Mouse (Mus musculus) lung, postnatal 25 days (tissue): ENCODE measurements at regions not wholly inside any gene's neighbourhood (a gene's known extent, or its start where the extent isn't known, plus 50 kb on each side); places are given as distances from the start of the nearest gene placed in this dataset.
"Not testable (repeated sequence)": the region's sequence is repeated elsewhere in the genome, so short reads cannot be mapped to it uniquely, and the experiment has no call there.

ENCODE experiments used
- DNase-seq: peaks from one replicate; pipeline ENCODE4 v3.0.0; 2022; ENCODE audit warnings: low spot score

DNA sequence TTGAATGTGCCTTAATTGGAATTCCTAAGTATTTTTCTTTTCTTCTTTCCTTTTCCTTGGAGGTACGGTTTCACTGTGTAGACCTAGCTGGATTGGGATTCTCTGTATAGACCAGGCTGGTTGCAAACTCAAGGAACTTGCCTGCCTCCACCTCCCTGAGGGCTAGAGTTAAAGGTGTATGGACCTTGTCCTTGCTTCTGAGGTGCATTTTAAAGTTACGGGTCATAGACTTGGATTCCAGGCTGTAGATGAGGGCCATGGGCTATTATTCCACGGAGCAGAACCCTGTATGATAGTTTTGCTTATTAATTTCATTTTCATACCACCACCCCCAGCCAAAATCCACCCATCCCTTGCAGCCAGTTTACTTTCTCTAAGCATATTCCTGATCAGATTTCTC is 50.7 kb upstream of the Wdr26 start:
- DNase-seq = no peak

GRCm38 (mm10) chr1:181263216-181263615 is 51.4 kb upstream of the Wdr26 start:
- no peak for DNase-seq

- DNase-seq = not testable (repeated sequence)
These were observed 58.7 kb upstream of the Wdr26 start for GRCm38 (mm10) chr1:181270469-181270868.

- no peak for DNase-seq
These were observed 59.4 kb upstream of the Wdr26 start for GRCm38 (mm10) chr1:181271164-181271563.

GRCm38 (mm10) chr1:181271821-181272220 is 60.0 kb upstream of the Wdr26 start:
- DNase-seq = no peak

DNA sequence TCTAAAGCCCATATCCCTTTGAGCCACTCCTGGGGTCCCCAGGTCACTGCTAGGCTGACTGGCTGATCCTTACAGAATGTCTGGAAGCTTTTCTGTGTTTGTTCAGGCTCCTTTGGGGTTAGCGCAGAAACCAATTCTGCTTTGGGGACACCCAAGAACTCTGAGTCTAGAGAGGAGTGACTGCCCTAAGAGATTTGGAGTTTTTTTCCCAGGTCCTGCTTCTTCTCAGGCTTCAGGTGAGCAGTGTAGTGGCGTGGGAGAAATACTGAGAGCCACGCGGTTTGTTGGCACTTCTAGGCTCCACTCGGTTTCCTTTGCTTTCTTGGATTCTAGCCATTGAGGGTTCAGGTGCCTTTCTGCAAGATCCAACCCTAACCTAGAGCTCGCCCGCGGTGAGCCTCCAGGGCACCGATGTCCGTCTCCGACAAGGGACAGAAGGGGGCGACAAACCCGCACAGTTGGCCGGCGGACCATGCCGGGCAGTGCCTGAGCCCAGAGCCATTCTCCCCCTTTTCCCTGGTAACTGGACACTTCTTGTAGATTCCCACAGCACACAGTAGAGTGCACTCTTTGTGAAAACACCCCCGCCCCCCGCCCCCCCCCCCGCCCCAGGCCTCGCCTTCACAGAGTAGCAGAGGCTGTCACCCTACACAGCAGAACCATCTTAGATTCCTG is 61.0 kb upstream of the Wdr26 start:
- peak; percentile 84 for DNase-seq

DNA sequence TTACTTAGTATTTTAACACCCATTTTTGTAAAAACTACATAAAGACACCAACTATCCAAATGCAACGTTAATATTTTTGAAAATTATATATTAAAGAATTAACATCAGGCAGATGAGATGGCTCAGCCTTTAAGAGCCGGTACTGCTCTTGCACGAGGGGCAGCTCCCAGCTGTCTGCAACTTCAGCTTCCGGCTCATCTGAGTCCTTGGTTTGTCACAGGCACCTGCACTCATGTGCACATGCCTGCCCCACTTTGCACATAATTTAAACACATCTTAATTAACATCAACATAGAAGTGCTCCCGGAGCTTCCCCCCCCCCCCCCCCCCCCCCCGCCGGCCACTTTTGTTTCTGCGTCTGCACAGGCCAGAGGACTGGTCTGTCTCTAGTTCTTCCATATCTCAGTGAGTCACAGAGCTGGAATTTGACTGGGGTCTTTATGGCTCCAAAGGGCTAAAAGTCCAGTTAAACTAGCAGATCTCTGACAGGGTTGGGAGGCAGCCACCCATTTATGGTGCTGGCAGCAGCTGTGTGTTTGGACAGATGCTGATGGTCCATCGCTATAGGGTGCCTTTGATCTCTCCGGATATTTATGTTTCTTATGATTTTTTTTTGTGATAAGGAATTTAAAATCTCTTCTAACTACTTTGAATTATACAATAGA is 61.9 kb upstream of the Wdr26 start:
- no peak for DNase-seq

DNA sequence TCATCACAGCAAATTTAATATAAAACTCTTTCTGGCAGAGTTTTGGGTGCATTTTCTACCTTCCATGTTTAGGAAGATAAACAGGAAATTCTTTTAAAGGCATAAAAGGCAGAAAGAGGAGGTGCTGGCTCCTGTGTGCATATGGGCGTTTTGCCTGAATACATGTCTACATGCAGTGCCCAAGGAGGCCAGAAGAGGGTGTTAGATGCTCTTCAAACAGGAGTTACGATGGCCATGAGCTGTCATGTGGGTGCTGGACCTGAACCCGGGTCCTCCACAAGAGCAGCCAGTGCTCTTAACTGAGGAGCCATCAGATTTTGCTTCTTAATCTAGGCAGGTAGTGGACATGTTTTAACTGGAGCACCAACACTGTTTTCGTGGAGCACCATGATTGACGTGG is 69.0 kb upstream of the Wdr26 start:
- no peak for DNase-seq

GRCm38 (mm10) chr1:181282986-181283385 is 69.4 kb upstream of the Cnih3 start:
- not testable (repeated sequence) for DNase-seq

DNA sequence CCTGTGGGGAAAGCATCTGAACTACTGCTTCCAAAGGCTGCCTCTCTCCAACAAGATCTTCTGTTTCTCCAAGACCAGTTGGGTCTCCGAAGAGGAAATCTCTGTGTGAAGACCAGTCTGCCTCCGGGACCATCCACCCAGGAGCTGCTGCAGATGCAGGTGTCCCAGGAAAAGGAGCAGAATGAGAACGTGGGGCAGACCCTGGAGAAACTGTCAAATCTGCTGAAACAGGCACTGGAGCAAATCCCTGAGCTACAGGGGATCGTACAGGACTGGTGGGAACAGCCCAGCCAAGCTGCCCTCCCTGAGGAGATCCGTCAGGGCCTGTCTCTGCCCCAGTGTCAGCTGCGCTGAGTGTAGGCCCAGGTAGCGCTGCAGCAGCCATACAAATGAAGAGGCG is 68.9 kb upstream of the Cnih3 start:
- DNase-seq = not testable (repeated sequence)

- no peak for DNase-seq
These were observed 67.9 kb upstream of the Cnih3 start for GRCm38 (mm10) chr1:181284301-181285197.

DNA sequence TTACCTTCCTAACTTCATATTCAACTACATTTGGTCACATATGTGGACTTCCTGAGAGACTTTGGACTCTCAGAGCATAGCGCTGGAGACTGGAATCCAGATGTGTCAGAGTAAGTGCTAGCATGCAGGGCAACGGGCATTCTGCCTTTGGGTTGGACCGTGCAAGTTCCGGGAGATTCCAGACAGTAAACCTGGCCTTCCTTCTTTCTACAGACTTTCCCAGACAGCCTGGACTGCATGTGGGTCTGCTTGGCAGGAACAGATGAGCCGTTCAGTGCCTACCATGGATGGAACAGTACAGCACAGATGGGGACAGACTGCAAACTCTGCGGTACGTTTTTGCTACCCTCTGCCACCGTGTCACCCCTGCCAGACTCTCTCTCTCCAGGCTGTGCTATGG is 66.8 kb upstream of the Cnih3 start:
- no peak for DNase-seq

DNA sequence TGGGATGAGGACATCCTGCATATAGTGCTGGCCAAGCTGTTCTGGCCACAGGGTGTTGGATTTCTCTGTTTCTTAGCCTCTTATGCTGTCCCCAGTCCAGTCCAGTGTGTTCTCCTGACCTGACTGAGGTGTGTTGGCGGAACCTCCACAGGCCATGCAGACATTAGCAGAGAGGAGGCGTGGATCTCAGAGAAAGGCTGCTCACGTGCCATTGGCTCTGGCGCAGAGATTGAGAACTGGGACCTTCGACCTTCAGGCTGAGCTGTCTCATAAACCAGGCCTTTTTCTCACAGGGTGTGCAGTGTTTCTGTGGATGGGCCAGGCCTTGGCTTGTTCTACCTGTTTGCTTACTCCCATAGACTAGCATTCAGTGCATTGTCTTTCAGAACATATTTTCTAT is 66.3 kb upstream of the Cnih3 start:
- DNase-seq = no peak

DNA sequence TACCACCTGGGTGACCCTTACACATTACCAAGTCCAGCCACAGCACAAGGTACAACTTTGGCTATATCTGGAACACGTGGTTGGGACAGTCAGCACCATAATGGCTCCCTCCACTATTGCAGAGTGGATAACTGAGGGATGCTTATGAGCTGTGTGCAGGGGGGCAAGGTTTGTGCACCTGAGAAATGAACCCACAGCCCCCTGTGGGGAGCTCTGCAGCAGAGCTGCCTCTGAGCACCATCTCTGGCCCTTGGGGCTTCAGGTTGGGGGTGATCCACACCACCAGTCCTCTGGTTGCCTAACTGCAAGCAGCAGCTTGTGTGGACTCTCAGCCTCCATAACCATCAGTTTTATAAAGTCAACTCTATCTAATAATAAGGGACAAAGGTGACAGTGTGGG is 65.3 kb upstream of the Cnih3 start:
- no peak for DNase-seq

DNA sequence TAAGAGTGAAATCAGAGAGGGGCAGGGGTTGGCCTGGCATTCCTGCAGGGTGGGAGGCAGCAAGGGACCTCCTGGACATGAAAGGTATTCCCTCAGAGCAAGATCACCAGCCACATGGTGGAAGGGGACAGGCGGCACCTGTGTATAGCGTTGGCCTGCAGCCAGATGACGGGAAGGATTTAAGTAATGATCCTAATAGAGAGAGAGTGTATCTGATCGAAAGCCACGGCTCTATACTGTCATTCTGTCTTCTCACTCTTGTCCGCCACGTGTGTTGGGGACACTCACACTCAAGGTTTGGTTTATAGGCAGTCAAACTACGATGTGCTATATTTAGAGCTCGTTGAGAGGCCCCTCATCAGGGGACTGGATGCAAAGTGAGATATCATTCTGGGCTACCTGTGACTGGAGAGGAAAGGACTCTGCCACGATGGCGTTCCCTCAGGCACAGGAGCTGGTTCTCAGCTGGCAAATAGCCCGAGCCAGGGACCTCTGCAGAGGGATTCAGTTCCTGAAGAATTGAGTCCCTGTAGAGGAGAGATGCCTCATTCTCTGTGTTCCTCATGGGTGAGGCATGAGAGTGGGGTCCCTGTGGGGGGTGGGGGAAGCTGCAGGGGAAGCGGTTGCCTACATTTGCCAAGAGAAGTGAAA is 62.9 kb upstream of the Cnih3 start:
- no peak for DNase-seq

GRCm38 (mm10) chr1:181291202-181291601 is 61.2 kb upstream of the Cnih3 start:
- DNase-seq = no peak

GRCm38 (mm10) chr1:181291966-181292365 is 60.5 kb upstream of the Cnih3 start:
- no peak for DNase-seq

DNA sequence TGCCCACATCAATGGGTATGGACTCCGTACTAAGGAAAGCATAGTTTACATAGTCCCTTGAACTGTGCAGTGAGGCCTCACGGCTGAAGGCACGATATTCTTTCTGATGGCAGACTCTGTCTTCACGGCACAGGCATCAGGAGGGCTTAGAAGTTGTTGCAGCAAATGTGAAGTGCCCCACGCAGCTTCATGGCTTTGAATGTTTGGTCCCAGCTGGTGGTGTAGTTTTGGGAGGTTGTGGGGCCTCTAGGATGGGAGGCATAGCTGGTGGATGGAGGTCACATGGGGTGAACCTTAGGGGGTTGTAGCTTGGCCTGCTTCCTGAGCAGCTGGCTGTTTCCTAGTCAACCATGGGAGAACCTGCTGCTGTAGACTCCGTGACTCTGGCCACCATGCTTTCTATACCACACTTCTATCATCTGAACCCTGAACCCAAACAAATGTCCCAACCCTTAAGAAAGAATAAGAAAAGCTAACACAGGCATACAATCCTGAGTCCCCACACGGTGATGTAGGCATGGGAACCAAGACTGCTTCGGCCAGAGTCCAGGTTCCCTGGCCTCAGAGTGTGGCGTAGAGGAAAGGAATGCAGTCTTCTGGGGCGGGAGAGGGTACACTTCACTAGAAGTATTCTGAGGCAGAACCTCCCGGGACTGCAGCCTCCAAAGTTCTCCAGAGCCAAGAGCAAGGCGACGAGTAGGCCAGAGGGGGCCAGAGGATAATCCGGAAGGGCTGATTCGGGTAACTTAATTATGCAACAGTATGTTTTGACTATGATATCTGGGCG is 59.2 kb upstream of the Cnih3 start:
- no peak for DNase-seq

DNA sequence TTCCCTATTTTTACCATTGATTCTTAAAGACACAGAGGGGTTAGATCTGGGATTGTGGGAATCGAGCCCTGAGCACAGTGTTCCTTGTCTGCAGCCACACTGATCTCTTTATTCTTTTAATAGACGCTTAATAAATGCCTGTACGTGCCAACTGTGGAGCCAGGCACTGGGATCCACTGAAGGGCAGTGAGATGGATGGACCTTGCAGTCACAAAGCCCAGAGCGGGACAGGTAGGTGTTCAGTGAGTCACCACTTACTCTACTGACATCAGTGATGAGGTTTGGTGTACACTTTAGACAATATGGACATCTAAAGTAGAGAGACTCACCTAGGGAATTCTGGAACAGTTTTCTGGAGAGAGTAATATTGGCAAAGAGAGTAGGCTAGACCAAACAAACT is 56.8 kb upstream of the Cnih3 start:
- no peak for DNase-seq

- no peak for DNase-seq
These were observed 54.4 kb upstream of the Cnih3 start for GRCm38 (mm10) chr1:181298063-181298462.

DNA sequence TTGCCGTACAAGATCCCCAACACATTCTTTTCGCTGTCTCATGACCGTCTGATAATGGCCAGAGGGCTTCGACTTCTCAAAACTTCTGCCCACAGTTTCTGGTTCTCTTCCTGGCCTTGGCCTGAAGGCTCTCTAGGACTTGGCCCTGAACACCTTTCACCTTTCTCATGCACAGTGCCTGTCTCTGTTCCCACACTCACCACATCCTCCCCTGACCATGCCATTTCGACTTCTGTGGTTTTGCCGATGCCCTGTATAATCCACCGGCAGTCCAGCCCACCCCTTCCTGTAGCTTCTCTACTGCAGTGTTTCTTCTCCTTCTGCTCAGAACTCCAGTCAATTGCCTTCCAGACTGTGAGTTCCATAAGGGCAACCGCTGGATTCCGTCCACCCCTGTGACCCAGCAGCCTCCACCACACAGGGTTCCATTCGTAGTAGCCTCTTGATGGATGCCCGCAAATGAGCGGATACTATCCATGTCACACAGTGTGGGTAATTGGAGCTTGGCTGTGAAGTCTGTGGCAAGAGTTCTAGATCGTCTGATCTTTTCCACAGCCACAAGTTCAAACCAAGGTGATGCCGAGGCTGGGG is 53.3 kb upstream of the Cnih3 start:
- DNase-seq = no peak
